Mouse (Mus musculus): ENCODE measurements around the gene Numa1. TPM values are rescaled to one million over a fixed set of nuclear protein-coding genes. Genes with fewer than 3 reads are reported as not detected.

Numa1 gene
- polyA plus RNA-seq, 1 experiment from 2014 or later: 110 TPM

DNA sequence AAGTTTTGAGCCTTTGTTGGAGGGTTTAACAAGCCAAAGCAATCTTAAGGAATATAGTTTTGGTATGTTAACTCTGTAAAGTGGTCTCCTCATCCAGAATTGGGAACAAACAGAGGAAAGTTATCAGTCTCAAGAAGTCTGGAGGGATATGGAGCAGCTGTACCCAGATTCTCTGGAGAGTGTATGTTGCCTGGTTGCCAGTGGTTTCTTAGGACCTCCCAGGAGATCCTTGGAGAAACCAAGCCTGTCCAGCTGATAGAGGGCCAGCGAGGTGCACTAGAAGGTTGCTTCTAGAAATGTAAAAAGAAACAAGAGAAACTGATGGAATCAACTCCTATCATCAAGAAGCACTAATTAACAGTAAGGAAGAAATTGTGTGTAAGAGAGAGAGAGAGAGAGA lies 17.7 kb downstream of the Numa1 start:
- no peaks in the 10 kb centered on the region for H3K4me1 ChIP-seq (ENCODE audit: control insufficient read depth, insufficient read depth, low read length)
- H3K9ac ChIP-seq (ENCODE audit: low read depth, low read length): no peak overlapping the region
- 81% methylated on average over 1 of the region's 1 CpGs for WGBS
- H3K27ac ChIP-seq (ENCODE audit: low read depth, low read length): no peak overlapping the region; the same call in 1 of the 2 replicates
- no peaks in the 10 kb centered on the region for H3K36me3 ChIP-seq (ENCODE audit: control insufficient read depth, insufficient read depth, low read length)
- H3K9me3 ChIP-seq (ENCODE audit: control insufficient read depth, low read length): no peaks in the 10 kb centered on the region
- H3K4me2 ChIP-seq (replicated peaks; ENCODE audit: low read depth, low read length): no peak overlapping the region
- no peak overlapping the region for H3K4me3 ChIP-seq (ENCODE audit: low read length)
- ATAC-seq (ENCODE audit: low FRiP score, low TSS enrichment): no peak
- no peaks in the 10 kb centered on the region for H3K27me3 ChIP-seq (ENCODE audit: control insufficient read depth, insufficient read depth, low read length)

DNA sequence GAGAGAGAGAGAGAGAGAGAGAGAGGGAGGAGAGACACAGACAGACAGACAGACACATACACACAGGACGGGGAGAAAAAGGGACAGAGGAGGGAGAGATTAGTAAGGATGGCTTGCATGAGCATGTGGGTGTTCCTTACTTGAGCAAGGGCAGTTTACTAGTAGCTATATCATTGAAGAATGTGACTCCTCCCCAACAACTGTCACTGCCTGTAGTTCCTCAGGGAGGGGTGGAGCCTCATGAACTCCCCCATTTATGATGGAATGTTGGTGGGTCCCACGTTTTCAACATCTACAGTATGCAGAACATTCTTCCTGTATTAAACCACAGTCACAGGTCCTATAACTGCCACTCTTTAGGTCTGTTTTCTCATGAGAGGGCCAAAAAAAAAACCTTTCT lies 18.2 kb downstream of the Numa1 start:
- Histone ChIP-seq H3K9ac (ENCODE audit: low read depth, low read length) (no peak overlapping the region), H3K4me3 (ENCODE audit: low read length) (no peak overlapping the region), H3K27me3 (ENCODE audit: control insufficient read depth, insufficient read depth, low read length) (no peaks in the 10 kb centered on the region), H3K36me3 (ENCODE audit: control insufficient read depth, insufficient read depth, low read length) (no peaks in the 10 kb centered on the region), H3K4me1 (ENCODE audit: control insufficient read depth, insufficient read depth, low read length) (no peaks in the 10 kb centered on the region), H3K4me2 (replicated peaks; ENCODE audit: low read depth, low read length) (no peak overlapping the region), H3K9me3 (ENCODE audit: control insufficient read depth, low read length) (no peaks in the 10 kb centered on the region), H3K27ac (ENCODE audit: low read depth, low read length) (peak overlapping the region; percentile 17; the same call in 1 of the 2 replicates)
- no peak for ATAC-seq (ENCODE audit: low FRiP score, low TSS enrichment)
- 54% methylated on average over 2 of the region's 2 CpGs for WGBS

DNA sequence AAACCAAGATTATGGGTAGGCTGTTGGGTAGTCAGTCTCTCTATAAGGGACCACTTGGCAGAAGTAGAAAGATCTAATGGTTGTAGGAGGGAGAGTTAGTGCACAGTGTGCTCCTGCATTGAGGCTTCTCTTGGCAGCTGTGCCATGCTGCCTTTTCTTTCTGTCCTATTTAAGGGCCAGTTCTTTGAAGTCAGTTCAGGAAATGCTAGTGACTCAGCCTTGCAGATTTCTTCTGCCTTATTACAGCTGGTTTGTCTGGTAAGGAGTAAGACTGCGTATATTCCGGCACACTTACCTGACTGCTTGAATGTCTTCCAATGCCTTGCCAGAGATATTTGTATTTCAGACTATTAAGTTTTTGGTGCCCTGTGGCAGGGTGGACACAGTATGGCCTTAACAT lies 20.3 kb downstream of the Numa1 start:
- WGBS: 91% methylated on average over 2 of the region's 2 CpGs
- H3K4me3 ChIP-seq (ENCODE audit: low read length): no peak overlapping the region
- H3K27ac ChIP-seq (ENCODE audit: low read depth, low read length): no peak overlapping the region
- H3K9me3 ChIP-seq (ENCODE audit: control insufficient read depth, low read length): no peaks in the 10 kb centered on the region
- H3K9ac ChIP-seq (ENCODE audit: low read depth, low read length): no peak overlapping the region
- no peak for ATAC-seq (ENCODE audit: low FRiP score, low TSS enrichment)
- H3K4me2 ChIP-seq (replicated peaks; ENCODE audit: low read depth, low read length): no peak overlapping the region
- no peaks in the 10 kb centered on the region for H3K4me1 ChIP-seq (ENCODE audit: control insufficient read depth, insufficient read depth, low read length)
- H3K36me3 ChIP-seq (ENCODE audit: control insufficient read depth, insufficient read depth, low read length): no peaks in the 10 kb centered on the region
- no peaks in the 10 kb centered on the region for H3K27me3 ChIP-seq (ENCODE audit: control insufficient read depth, insufficient read depth, low read length)

DNA sequence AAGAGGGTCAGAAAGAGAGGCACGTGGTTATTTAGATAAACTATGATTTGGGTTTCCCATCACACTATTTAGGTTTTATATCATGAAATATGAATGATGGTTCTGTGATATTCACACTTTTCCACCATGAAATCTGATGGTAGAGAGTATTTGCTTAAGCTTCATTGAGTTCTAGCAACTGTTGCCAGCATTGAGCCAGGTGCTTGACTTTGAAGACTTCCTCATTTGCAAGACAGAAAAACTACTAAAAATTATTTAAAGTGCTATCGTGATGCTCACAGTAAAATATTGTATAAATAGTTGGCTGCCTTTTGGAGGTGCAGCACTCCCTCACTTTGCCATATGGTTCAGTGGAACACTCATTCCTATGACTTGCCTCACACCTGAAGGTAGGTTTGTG lies 21.4 kb downstream of the Numa1 start:
- Histone ChIP-seq H3K4me3 (ENCODE audit: low read length) (no peak overlapping the region), H3K9ac (ENCODE audit: low read depth, low read length) (no peak overlapping the region), H3K36me3 (ENCODE audit: control insufficient read depth, insufficient read depth, low read length) (no peaks in the 10 kb centered on the region), H3K27ac (ENCODE audit: low read depth, low read length) (no peak overlapping the region), H3K27me3 (ENCODE audit: control insufficient read depth, insufficient read depth, low read length) (no peaks in the 10 kb centered on the region), H3K9me3 (ENCODE audit: control insufficient read depth, low read length) (no peaks in the 10 kb centered on the region), H3K4me2 (replicated peaks; ENCODE audit: low read depth, low read length) (no peak overlapping the region), H3K4me1 (ENCODE audit: control insufficient read depth, insufficient read depth, low read length) (no peaks in the 10 kb centered on the region)
- ATAC-seq (ENCODE audit: low FRiP score, low TSS enrichment): no peak
- 90% methylated on average over 2 of the region's 2 CpGs for WGBS

DNA sequence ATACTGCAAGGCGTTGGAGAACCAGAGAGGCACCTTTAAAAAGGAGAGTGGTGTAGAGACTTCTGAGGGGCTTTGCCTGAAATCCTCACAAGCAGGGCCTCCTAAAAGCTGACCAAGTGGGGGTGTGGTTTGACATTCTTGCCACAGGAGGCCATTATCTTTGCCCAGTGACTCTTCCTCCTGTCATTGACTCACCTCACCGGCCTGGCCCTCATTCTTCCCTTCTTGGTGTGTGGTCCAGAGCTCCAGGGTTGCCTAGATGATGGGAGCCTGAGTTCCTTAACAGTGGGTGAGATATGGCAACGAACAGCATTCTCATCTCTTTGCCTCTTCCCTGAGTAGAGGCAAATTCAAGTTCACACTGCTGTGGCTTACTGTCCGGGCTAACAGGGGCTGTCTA lies 22.0 kb downstream of the Numa1 start:
- Histone ChIP-seq H3K9me3 (ENCODE audit: control insufficient read depth, low read length) (no peaks in the 10 kb centered on the region), H3K4me1 (ENCODE audit: control insufficient read depth, insufficient read depth, low read length) (no peaks in the 10 kb centered on the region), H3K4me3 (ENCODE audit: low read length) (no peak overlapping the region), H3K9ac (ENCODE audit: low read depth, low read length) (no peak overlapping the region), H3K4me2 (replicated peaks; ENCODE audit: low read depth, low read length) (no peak overlapping the region), H3K27ac (ENCODE audit: low read depth, low read length) (no peak overlapping the region), H3K36me3 (ENCODE audit: control insufficient read depth, insufficient read depth, low read length) (no peaks in the 10 kb centered on the region), H3K27me3 (ENCODE audit: control insufficient read depth, insufficient read depth, low read length) (no peaks in the 10 kb centered on the region)
- WGBS: 87% methylated on average over 4 of the region's 4 CpGs
- no peak for ATAC-seq (ENCODE audit: low FRiP score, low TSS enrichment)

DNA sequence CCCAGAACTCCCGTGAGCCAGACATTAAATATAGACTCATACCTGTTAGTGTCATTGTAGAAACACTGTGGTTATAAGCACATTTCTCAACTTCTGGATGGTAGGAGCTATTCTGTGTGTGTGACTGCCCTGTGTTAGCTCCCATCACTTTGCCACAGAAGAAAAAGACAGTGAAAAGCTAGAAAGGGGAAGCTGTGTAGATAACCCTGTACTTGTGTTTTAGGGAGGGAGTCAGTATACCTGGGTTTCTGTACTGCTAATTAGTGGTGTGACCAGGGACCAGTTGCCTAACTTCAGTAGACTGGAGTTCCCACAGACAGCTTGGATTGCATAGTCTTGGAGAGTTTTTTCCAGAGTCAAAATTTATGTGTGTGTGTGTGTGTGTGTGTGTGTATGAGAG lies 22.6 kb downstream of the Numa1 start:
- H3K4me2 ChIP-seq (replicated peaks; ENCODE audit: low read depth, low read length): no peak overlapping the region
- no peaks in the 10 kb centered on the region for H3K9me3 ChIP-seq (ENCODE audit: control insufficient read depth, low read length)
- no peak for ATAC-seq (ENCODE audit: low FRiP score, low TSS enrichment)
- no peaks in the 10 kb centered on the region for H3K27me3 ChIP-seq (ENCODE audit: control insufficient read depth, insufficient read depth, low read length)
- no peak overlapping the region for H3K9ac ChIP-seq (ENCODE audit: low read depth, low read length)
- H3K27ac ChIP-seq (ENCODE audit: low read depth, low read length): no peak overlapping the region
- H3K4me1 ChIP-seq (ENCODE audit: control insufficient read depth, insufficient read depth, low read length): no peaks in the 10 kb centered on the region
- no peaks in the 10 kb centered on the region for H3K36me3 ChIP-seq (ENCODE audit: control insufficient read depth, insufficient read depth, low read length)
- no peak overlapping the region for H3K4me3 ChIP-seq (ENCODE audit: low read length)
- WGBS: 87% methylated on average over 1 of the region's 1 CpGs

DNA sequence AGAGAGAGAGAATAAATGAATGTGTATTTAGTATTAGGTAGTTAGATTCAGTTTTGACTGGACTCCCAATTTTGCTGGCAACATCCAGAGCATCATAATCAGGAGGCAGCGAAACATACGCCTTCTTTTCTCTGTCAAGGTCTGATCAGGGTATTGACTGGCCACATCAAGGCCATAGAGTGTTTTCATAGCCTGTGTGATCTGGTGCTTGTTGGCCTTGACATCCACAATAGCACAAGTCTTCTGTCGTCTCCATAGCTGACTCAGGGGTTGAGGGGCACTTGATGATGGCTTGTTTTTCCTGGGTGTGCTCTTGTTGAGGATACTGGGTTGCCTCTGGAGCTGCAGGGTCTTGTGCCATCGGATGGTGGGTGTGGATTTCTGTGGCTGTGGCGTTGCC lies 23.0 kb downstream of the Numa1 start:
- no peak overlapping the region for H3K4me2 ChIP-seq (replicated peaks; ENCODE audit: low read depth, low read length)
- no peak for ATAC-seq (ENCODE audit: low FRiP score, low TSS enrichment)
- H3K36me3 ChIP-seq (ENCODE audit: control insufficient read depth, insufficient read depth, low read length): no peaks in the 10 kb centered on the region
- no peak overlapping the region for H3K4me3 ChIP-seq (ENCODE audit: low read length)
- no peak overlapping the region for H3K27ac ChIP-seq (ENCODE audit: low read depth, low read length)
- H3K4me1 ChIP-seq (ENCODE audit: control insufficient read depth, insufficient read depth, low read length): no peaks in the 10 kb centered on the region
- H3K9me3 ChIP-seq (ENCODE audit: control insufficient read depth, low read length): no peaks in the 10 kb centered on the region
- no peak overlapping the region for H3K9ac ChIP-seq (ENCODE audit: low read depth, low read length)
- WGBS: 92% methylated on average over 5 of the region's 5 CpGs
- H3K27me3 ChIP-seq (ENCODE audit: control insufficient read depth, insufficient read depth, low read length): no peaks in the 10 kb centered on the region

DNA sequence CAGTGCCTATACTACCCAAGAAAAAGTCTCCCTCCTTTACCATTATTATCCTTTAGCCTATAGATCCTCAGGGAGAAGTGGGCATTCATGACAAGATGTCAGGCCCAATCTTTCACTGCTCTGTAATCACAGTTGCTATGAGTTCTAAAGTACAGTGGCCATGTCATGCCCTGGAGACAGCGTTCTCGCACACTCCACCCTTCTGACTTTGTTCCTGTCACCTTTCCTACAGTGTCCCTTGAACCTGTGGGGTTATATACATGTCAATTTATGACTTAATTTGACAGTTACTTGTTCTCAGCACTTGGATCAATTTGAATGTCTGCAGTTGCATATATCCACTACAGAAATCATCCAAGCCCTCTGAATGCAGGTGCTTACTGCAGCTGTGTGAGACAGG lies 28.9 kb downstream of the Numa1 start:
- H3K27ac ChIP-seq (ENCODE audit: low read depth, low read length): no peak overlapping the region
- no peak overlapping the region for H3K4me3 ChIP-seq (ENCODE audit: low read length)
- WGBS: 87% methylated on average over 2 of the region's 2 CpGs
- no peak overlapping the region for H3K4me2 ChIP-seq (replicated peaks; ENCODE audit: low read depth, low read length)
- H3K9me3 ChIP-seq (ENCODE audit: control insufficient read depth, low read length): no peaks in the 10 kb centered on the region
- H3K36me3 ChIP-seq (ENCODE audit: control insufficient read depth, insufficient read depth, low read length): no peaks in the 10 kb centered on the region
- 0 out of 2 replicates have a peak, but pooled peaks cover 4% of the 10 kb centered on the region for H3K4me1 ChIP-seq (ENCODE audit: control insufficient read depth, insufficient read depth, low read length)
- H3K9ac ChIP-seq (ENCODE audit: low read depth, low read length): no peak overlapping the region
- no peak for ATAC-seq (ENCODE audit: low FRiP score, low TSS enrichment)
- no peaks in the 10 kb centered on the region for H3K27me3 ChIP-seq (ENCODE audit: control insufficient read depth, insufficient read depth, low read length)

DNA sequence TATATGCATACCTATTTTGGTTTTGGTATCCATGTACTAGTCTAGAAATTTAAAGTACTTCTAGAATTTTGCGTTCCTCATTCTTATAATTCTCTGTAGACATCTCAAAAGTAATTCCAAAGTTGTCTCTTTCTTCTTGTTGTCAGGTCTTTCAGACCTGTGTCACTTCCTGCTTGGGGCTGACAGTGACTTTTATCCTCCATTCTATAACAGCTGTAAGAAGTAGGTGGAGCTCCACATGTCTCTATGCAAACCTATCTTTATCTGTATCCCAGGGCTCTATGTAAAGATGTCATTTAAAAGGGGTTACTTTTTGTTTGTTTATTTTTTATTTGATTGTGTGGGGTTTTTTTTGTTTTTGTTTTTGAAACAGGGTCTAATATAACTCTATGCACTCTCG lies 29.7 kb downstream of the Numa1 start:
- ATAC-seq (ENCODE audit: low FRiP score, low TSS enrichment): no peak
- H3K4me3 ChIP-seq (ENCODE audit: low read length): no peak overlapping the region
- H3K36me3 ChIP-seq (ENCODE audit: control insufficient read depth, insufficient read depth, low read length): no peaks in the 10 kb centered on the region
- H3K27me3 ChIP-seq (ENCODE audit: control insufficient read depth, insufficient read depth, low read length): no peaks in the 10 kb centered on the region
- no peak overlapping the region for H3K27ac ChIP-seq (ENCODE audit: low read depth, low read length)
- no peak overlapping the region for H3K9ac ChIP-seq (ENCODE audit: low read depth, low read length)
- H3K4me2 ChIP-seq (replicated peaks; ENCODE audit: low read depth, low read length): no peak overlapping the region
- H3K9me3 ChIP-seq (ENCODE audit: control insufficient read depth, low read length): no peaks in the 10 kb centered on the region
- 90% methylated on average over 2 of the region's 2 CpGs for WGBS
- H3K4me1 ChIP-seq (ENCODE audit: control insufficient read depth, insufficient read depth, low read length): peaks cover 7% of the 10 kb centered on the region

DNA sequence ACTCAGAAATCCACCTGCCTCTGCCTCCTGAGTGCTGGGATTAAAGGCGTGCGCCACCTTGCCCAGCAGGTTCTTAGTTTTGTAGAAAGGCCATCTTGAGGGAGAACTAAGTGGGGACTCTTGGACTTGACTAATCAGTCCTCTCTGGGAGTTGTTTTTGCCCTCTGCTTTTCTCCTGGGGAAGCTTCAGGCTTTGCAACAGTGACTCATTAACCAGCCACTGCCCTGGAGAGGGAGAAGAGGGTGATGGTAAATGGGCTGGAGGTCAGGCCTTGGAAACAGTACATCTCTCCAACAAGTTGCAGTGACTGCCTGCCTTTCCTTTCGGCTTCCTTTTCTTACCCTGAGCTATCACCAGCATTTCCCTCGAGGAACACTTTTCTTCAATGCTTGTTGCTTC lies 30.6 kb downstream of the Numa1 start:
- 87% methylated on average over 4 of the region's 4 CpGs for WGBS
- H3K9ac ChIP-seq (ENCODE audit: low read depth, low read length): no peak overlapping the region
- no peak for ATAC-seq (ENCODE audit: low FRiP score, low TSS enrichment)
- no peak overlapping the region for H3K27ac ChIP-seq (ENCODE audit: low read depth, low read length)
- no peaks in the 10 kb centered on the region for H3K36me3 ChIP-seq (ENCODE audit: control insufficient read depth, insufficient read depth, low read length)
- no peak overlapping the region for H3K4me2 ChIP-seq (replicated peaks; ENCODE audit: low read depth, low read length)
- no peak overlapping the region for H3K4me3 ChIP-seq (ENCODE audit: low read length)
- peaks cover 13% of the 10 kb centered on the region for H3K4me1 ChIP-seq (ENCODE audit: control insufficient read depth, insufficient read depth, low read length)
- no peaks in the 10 kb centered on the region for H3K27me3 ChIP-seq (ENCODE audit: control insufficient read depth, insufficient read depth, low read length)
- H3K9me3 ChIP-seq (ENCODE audit: control insufficient read depth, low read length): no peaks in the 10 kb centered on the region

All from kidney, embryonic 14.5 days (tissue).